Mouse (Mus musculus): ENCODE measurements at regions not wholly inside any gene's neighbourhood (a gene's known extent, or its start where the extent isn't known, plus 50 kb on each side); places are given as distances from the start of the nearest gene placed in this dataset.

- no peak for DNase-seq (ENCODE audit: low spot score in 2 of 2)
Observed at GRCm38 (mm10) chr3:65478215-65478614, 50.0 kb upstream of the Tiparp start.

- no peak for DNase-seq (ENCODE audit: low spot score in 2 of 2)
Observed at GRCm38 (mm10) chr3:65477111-65477510, 51.1 kb upstream of the Tiparp start.

- DNase-seq (ENCODE audit: low spot score in 2 of 2), result no peak
Observed at GRCm38 (mm10) chr3:65476091-65476953, 51.9 kb upstream of the Tiparp start.

- no peak for DNase-seq (ENCODE audit: low spot score in 2 of 2)
Observed at GRCm38 (mm10) chr3:65474585-65474984, 53.6 kb upstream of the Tiparp start.

- no peak for DNase-seq (ENCODE audit: low spot score in 2 of 2)
Observed at GRCm38 (mm10) chr3:65471796-65472195, 56.4 kb upstream of the Tiparp start.

GRCm38 (mm10) chr3:65469207-65469606 lies 59.0 kb upstream of the Tiparp start:
- no peak for DNase-seq (ENCODE audit: low spot score in 2 of 2)

- no peak for DNase-seq (ENCODE audit: low spot score in 2 of 2)
Observed at GRCm38 (mm10) chr3:65464769-65465168, 63.4 kb upstream of the Tiparp start.

- no peak for DNase-seq (ENCODE audit: low spot score in 2 of 2)
Observed at GRCm38 (mm10) chr3:65460936-65461335, 67.3 kb upstream of the Tiparp start.

- no peak for DNase-seq (ENCODE audit: low spot score in 2 of 2)
Observed at GRCm38 (mm10) chr3:65459702-65460101, 67.3 kb upstream of the Ssr3 start.

GRCm38 (mm10) chr3:65457931-65458330 lies 65.5 kb upstream of the Ssr3 start:
- DNase-seq (ENCODE audit: low spot score in 2 of 2), result no peak

- peak; percentile 36 to 65 for DNase-seq (ENCODE audit: low spot score in 2 of 2)
Observed at GRCm38 (mm10) chr3:65455597-65456284, 63.3 kb upstream of the Ssr3 start.

GRCm38 (mm10) chr3:65454301-65454700 lies 61.9 kb upstream of the Ssr3 start:
- DNase-seq (ENCODE audit: low spot score in 2 of 2), result no peak

- DNase-seq (ENCODE audit: low spot score in 2 of 2), result no peak
Observed at GRCm38 (mm10) chr3:65449176-65449575, 56.8 kb upstream of the Ssr3 start.

- DNase-seq (ENCODE audit: low spot score in 2 of 2), result no peak
Observed at GRCm38 (mm10) chr3:65443701-65444100, 51.3 kb upstream of the Ssr3 start.

- DNase-seq (ENCODE audit: low spot score in 2 of 2), result no peak
Observed at GRCm38 (mm10) chr3:65442946-65443345, 50.5 kb upstream of the Ssr3 start.

GRCm38 (mm10) chr3:65442269-65442668 lies 49.8 kb upstream of the Ssr3 start:
- DNase-seq (ENCODE audit: low spot score in 2 of 2), result no peak
